Mouse (Mus musculus) small intestine, adult 2 months (tissue): ENCODE data around the gene Cd7.

ENCODE experiments used
- CTCF ChIP-seq: fragments of 200-500 bp; IDR thresholded peaks from 2 replicates; pipeline ENCODE4 v1.5.1; 2012; ENCODE audit warnings: low read depth, mild to moderate bottlenecking, control low read depth, inconsistent platforms, low read length, moderate library complexity, mixed read lengths; ENCODE audit not compliant: insufficient replicate concordance, insufficient read length; ENCODE audit errors: extremely low read depth
- POLR2A ChIP-seq: fragments of 200-500 bp; IDR thresholded peaks from 2 replicates; pipeline ENCODE4 v1.6.1; 2012; ENCODE audit warnings: low read depth, mild to moderate bottlenecking, control low read depth, inconsistent platforms, low read length, moderate library complexity

DNA sequence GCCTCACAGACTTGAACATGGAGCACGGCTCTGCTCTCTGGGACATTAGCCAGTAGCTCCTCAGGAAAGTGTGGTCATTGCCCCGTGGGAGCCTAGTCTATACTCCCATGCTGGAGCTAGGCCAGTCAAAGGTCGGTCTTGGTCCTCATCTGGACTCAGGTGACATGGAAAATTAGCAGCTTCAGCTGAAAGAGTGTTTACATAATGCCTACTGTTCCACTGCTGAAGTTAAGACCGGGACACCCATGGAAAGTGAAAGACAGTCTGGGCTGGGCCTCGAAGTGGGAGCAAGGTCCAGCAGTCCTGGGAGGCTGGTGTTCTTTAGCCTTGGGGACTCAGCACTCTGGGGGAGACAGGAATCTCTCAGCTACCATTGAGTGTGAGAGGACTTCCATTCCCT is 18.9 kb upstream of the Cd7 start:
- TF ChIP-seq CTCF (no peak), POLR2A (no peak)
